Mouse (Mus musculus) ES-E14 (cell line): ENCODE data around the gene Atp4b. TPM values are rescaled to one million over a fixed set of nuclear protein-coding genes. Genes with fewer than 3 reads are reported as not detected.

Experiments used
- DNase-seq: peaks from one replicate; pipeline ENCODE4 v3.0.0-alpha.2; 2013; ENCODE audit warnings: low read depth, low spot score
- H3K27ac ChIP-seq: 2 replicates; pipeline ENCODE4 v1.5.1; 2012; ENCODE audit warnings: low read depth, mild to moderate bottlenecking, low read length, moderate library complexity, mixed read lengths; ENCODE audit not compliant: poor library complexity, insufficient read depth, severe bottlenecking
- H3K36me3 ChIP-seq: 2 replicates; pipeline ENCODE4 v1.6.1; 2012; ENCODE audit warnings: mild to moderate bottlenecking, low read length, moderate library complexity, mixed read lengths; ENCODE audit not compliant: control insufficient read depth, poor library complexity, insufficient read depth, severe bottlenecking
- H3K4me1 ChIP-seq, 2 experiments: fragments of 150-350 bp in 1 of 2; sonication (generic) in 1 of 2; 2 replicates each; pipeline ENCODE4 v1.6.1; 2012; ENCODE audit warnings: low read length in 2 of 2, mild to moderate bottlenecking in 1 of 2, mixed read lengths in 1 of 2; ENCODE audit not compliant: control insufficient read depth in 2 of 2, insufficient read depth in 2 of 2, poor library complexity in 1 of 2
- H3K4me3 ChIP-seq, 2 experiments: fragments of 150-350 bp in 1 of 2; sonication (generic) in 1 of 2; 2 replicates each; pipeline ENCODE4 v1.5.1; 2012; ENCODE audit warnings: low read length in 2 of 2, low read depth in 1 of 2, mild to moderate bottlenecking in 1 of 2, mixed read lengths in 1 of 2; ENCODE audit not compliant: insufficient read depth in 1 of 2, poor library complexity in 1 of 2, severe bottlenecking in 1 of 2
- H3K9ac ChIP-seq: 2 replicates; pipeline ENCODE4 v1.6.1; 2012; ENCODE audit warnings: low read depth, mild to moderate bottlenecking, low read length, mixed read lengths; ENCODE audit not compliant: poor library complexity, insufficient read depth, severe bottlenecking
- H3K9me3 ChIP-seq: fragments of 150-350 bp; sonication (generic); 2 replicates; pipeline ENCODE4 v1.6.1; 2012; ENCODE audit warnings: low read depth, mild to moderate bottlenecking, low read length; ENCODE audit not compliant: control insufficient read depth, insufficient read depth
- CHD2 ChIP-seq: IDR thresholded peaks from 2 replicates; pipeline ENCODE4 v1.6.1; 2014; ENCODE audit warnings: mild to moderate bottlenecking, low read depth, low read length, inconsistent platforms
- HCFC1 ChIP-seq: IDR thresholded peaks from 2 replicates; pipeline ENCODE4 v1.6.1; 2012; ENCODE audit warnings: low read length, inconsistent platforms, borderline replicate concordance; ENCODE audit not compliant: insufficient read depth
- MAFK ChIP-seq: IDR thresholded peaks from 2 replicates; pipeline ENCODE4 v1.6.1; 2014; ENCODE audit warnings: mild to moderate bottlenecking, low read depth, low read length, inconsistent platforms; ENCODE audit not compliant: insufficient read depth
- ZC3H11A ChIP-seq: IDR thresholded peaks from 2 replicates; pipeline ENCODE4 v1.6.1; 2012; ENCODE audit warnings: low read depth, mild to moderate bottlenecking, inconsistent platforms, low read length, borderline replicate concordance
- ZNF384 ChIP-seq: IDR thresholded peaks from 2 replicates; pipeline ENCODE4 v1.6.1; 2012; ENCODE audit warnings: low read depth, low read length, inconsistent platforms
- in situ Hi-C, 2 experiments: fragments of 600-800 bp; cut with MboI; formaldehyde crosslinking; loops; one replicate each; pipeline ENCODE4 v1.15.1; 2025; ENCODE audit warnings: low sequenced_read_pairs in 2 of 2, inconsistent platforms in 1 of 2; ENCODE audit not compliant: unreplicated experiment in 2 of 2
- total RNA-seq: library from RNA; depleted of rRNA; stranded (reverse); fragments of 300-350 nt; gene quantifications from 2 replicates; pipeline ENCODE4 v1.2.3, GENCODE M21; 2012

Atp4b gene
- total RNA-seq, 1 experiment: not detected

- Histone ChIP-seq H3K27ac (no peak overlapping the region), H3K9ac (no peak overlapping the region), H3K4me3 (no peak overlapping the region), H3K4me1 (no peaks in the 10 kb centered on the region), H3K9me3 (no peaks in the 10 kb centered on the region), H3K36me3 (no peaks in the 10 kb centered on the region)
- no peak for DNase-seq
- in situ Hi-C loops: loop anchor here in 1 of 2 experiments (25.0 kb wide), 1 partner anchor 341 kb away; the partner anchor contains the start of gene Cdc16
- TF ChIP-seq CHD2 (no peak), HCFC1 (no peak), ZNF384 (no peak), MAFK (no peak), ZC3H11A (no peak)
These were observed 24.3 kb upstream of the Atp4b start for GRCm38 (mm10) chr8:13420970-13421369.

GRCm38 (mm10) chr8:13419111-13419639 lies 22.6 kb upstream of the Atp4b start:
- in situ Hi-C loops: loop anchor here (5.0 to 25.0 kb wide), 2 partner anchors 333 to 343 kb away; partner anchors contain the start of gene Cdc16 (in 1 of the 2)
- DNase-seq: no peak
- no peaks in the 10 kb centered on the region for H3K4me1 ChIP-seq
- no peaks in the 10 kb centered on the region for H3K36me3 ChIP-seq
- no peak overlapping the region for H3K4me3 ChIP-seq
- no peaks in the 10 kb centered on the region for H3K9me3 ChIP-seq
- H3K27ac ChIP-seq: no peak overlapping the region
- no peak for TF ChIP-seq ZNF384
- no peak for TF ChIP-seq MAFK
- no peak for TF ChIP-seq HCFC1
- no peak for TF ChIP-seq CHD2
- no peak for TF ChIP-seq ZC3H11A
- H3K9ac ChIP-seq: no peak overlapping the region

GRCm38 (mm10) chr8:13415879-13416278 lies 19.3 kb upstream of the Atp4b start:
- Histone ChIP-seq H3K9ac (no peak overlapping the region), H3K4me3 (no peak overlapping the region), H3K9me3 (no peaks in the 10 kb centered on the region), H3K36me3 (no peaks in the 10 kb centered on the region), H3K27ac (no peak overlapping the region), H3K4me1 (no peaks in the 10 kb centered on the region)
- no peak for DNase-seq
- TF ChIP-seq ZNF384: no peak
- TF ChIP-seq HCFC1: no peak
- no peak for TF ChIP-seq CHD2
- no peak for TF ChIP-seq ZC3H11A
- TF ChIP-seq MAFK: no peak
- in situ Hi-C loops: loop anchor here (5.0 to 25.0 kb wide), 2 partner anchors 336 to 346 kb away; partner anchors contain the start of gene Cdc16 (in 1 of the 2)

GRCm38 (mm10) chr8:13413823-13414390 lies 17.3 kb upstream of the Atp4b start:
- no peak for DNase-seq
- Histone ChIP-seq H3K9ac (no peak overlapping the region), H3K4me1 (no peaks in the 10 kb centered on the region), H3K27ac (no peak overlapping the region), H3K9me3 (no peaks in the 10 kb centered on the region), H3K4me3 (no peak overlapping the region), H3K36me3 (no peaks in the 10 kb centered on the region)
- in situ Hi-C loops: loop anchor here in 1 of 2 experiments (25.0 kb wide), 1 partner anchor 348 kb away; the partner anchor contains the start of gene Cdc16
- TF ChIP-seq HCFC1 (no peak), ZNF384 (no peak), ZC3H11A (no peak), CHD2 (no peak), MAFK (no peak)
